12 mouse cellular contexts compared by ENCODE assay signal in the genomic region with DNA sequence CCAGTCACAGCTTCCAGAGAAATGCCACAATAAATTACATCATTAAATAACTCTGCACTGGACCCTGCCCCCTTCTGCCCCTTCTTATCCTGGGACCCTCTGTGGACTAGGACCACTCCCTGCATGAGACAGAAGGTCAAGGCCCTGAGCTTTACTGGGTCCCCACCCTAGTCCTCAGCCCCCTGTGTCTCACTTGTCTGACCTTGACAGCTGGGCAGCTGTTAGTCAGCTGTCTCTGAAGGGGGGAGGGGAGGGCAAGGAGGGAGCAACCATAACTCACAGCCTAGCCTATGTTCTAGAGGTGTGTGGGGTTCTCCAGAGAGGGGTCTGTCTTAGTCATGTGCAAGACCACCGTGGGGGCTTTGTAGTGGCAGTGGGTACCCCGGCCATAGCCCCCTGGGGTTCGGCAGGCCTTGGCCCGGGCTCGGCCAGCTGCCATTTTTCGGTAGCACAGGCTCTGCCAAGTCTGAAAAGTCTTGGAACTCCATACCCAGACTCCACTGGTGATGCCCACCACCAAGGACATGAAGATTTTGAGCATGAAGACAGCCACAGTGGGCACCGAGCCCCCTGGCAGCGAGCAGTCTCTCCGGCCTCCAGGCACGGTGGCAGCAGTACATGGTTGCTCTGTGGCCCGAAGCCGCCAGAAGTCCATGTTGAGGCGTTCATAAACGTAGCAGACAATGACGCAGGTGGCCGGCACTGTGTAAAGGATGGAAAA. TPM values are rescaled to one million over a fixed set of nuclear protein-coding genes. Genes with fewer than 3 reads are reported as not detected.
DNase-seq lines count a peak whose midpoint lies in the region; ATAC-seq lines count a peak whose summit lies in the region.
"Had no signal": no experiment of that assay in that cellular context is flagged by ENCODE, and none has a peak within 500 bp of the region (broad histone marks: within the 10 kb centered on the region; RNA-seq: fewer than 3 reads in every experiment).

No protein-coding gene starts in this region.

- 87% methylated on average over 16 of the region's 16 CpGs for WGBS in heart, embryonic 15.5 days
- 84% methylated on average over 16 of the region's 16 CpGs for WGBS in embryonic facial prominence, embryonic 13.5 days
- WGBS in hindbrain, embryonic 11.5 days: 78% methylated on average over 16 of the region's 16 CpGs
- WGBS in midbrain, embryonic 16.5 days: 75% methylated on average over 16 of the region's 16 CpGs

- H3K4me2 ChIP-seq in heart, embryonic 15.5 days: peak overlapping the region; percentile 100
- H3K4me2 ChIP-seq in embryonic facial prominence, embryonic 13.5 days: peak overlapping the region; percentile 98
- peak overlapping the region; percentile 97 for H3K4me2 ChIP-seq in hindbrain, embryonic 11.5 days (replicated peaks; ENCODE audit: low read depth, low read length)
- H3K4me2 ChIP-seq in midbrain, embryonic 16.5 days (ENCODE audit: low read length): peak overlapping the region; percentile 85

- no peak for ATAC-seq in heart, embryonic 15.5 days (replicated peaks; ENCODE audit: insufficient number of reproducible peaks, insufficient read depth, low FRiP score, low read depth)
- ATAC-seq in embryonic facial prominence, embryonic 13.5 days (ENCODE audit: insufficient number of reproducible peaks, insufficient read depth, low FRiP score, low TSS enrichment, low read depth): no peak
- ATAC-seq in hindbrain, embryonic 11.5 days (ENCODE audit: low FRiP score): no peak
- no peak for ATAC-seq in midbrain, embryonic 16.5 days
- ATAC-seq: intestine, postnatal 0 days had no signal

- H3K9me3 ChIP-seq in heart, embryonic 15.5 days (replicated peaks): no peaks in the 10 kb centered on the region
- H3K9me3 ChIP-seq in embryonic facial prominence, embryonic 13.5 days: no peaks in the 10 kb centered on the region
- H3K9me3 ChIP-seq in hindbrain, embryonic 11.5 days (ENCODE audit: control insufficient read depth, low read length): no peaks in the 10 kb centered on the region
- H3K9me3 ChIP-seq in midbrain, embryonic 16.5 days (replicated peaks; ENCODE audit: control insufficient read depth, low read length, poor library complexity, severe bottlenecking): no peaks in the 10 kb centered on the region

- H3K36me3 ChIP-seq in heart, embryonic 15.5 days: peaks cover 34% of the 10 kb centered on the region
- peaks cover 33% of the 10 kb centered on the region for H3K36me3 ChIP-seq in embryonic facial prominence, embryonic 13.5 days
- peaks cover 12% of the 10 kb centered on the region for H3K36me3 ChIP-seq in hindbrain, embryonic 11.5 days (ENCODE audit: control insufficient read depth, insufficient read depth, low read length)
- H3K36me3 ChIP-seq in midbrain, embryonic 16.5 days (ENCODE audit: control insufficient read depth, insufficient read depth, low read length): peaks cover 13% of the 10 kb centered on the region

- no peak for DNase-seq in heart, postnatal 4 days
- no peak for DNase-seq in hindbrain, embryonic 11.5 days (ENCODE audit: low spot score)
- DNase-seq in urinary bladder, postnatal 10 days (ENCODE audit: low spot score): no peak
- DNase-seq in right cerebral cortex, adult 18-20 months: no peak
- no peak for DNase-seq in spleen, adult 18-20 months
- DNase-seq: embryo, embryonic 11 days; right cerebral cortex, postnatal 25 days; thymus, postnatal 25 days had no signal

- peaks cover 45% of the 10 kb centered on the region for H3K4me1 ChIP-seq in heart, embryonic 15.5 days (replicated peaks)
- peaks cover 26% of the 10 kb centered on the region for H3K4me1 ChIP-seq in embryonic facial prominence, embryonic 13.5 days
- H3K4me1 ChIP-seq in hindbrain, embryonic 11.5 days (replicated peaks; ENCODE audit: control insufficient read depth, insufficient read depth, low read length): peaks cover 13% of the 10 kb centered on the region
- H3K4me1 ChIP-seq in midbrain, embryonic 16.5 days (ENCODE audit: control insufficient read depth, insufficient read depth, low read length): peaks cover 11% of the 10 kb centered on the region; the same call in 1 of the 2 replicates

- H3K4me3 ChIP-seq in heart, embryonic 15.5 days: no peak overlapping the region
- peak overlapping the region; percentile 67 for H3K4me3 ChIP-seq in embryonic facial prominence, embryonic 13.5 days
- peak overlapping the region; percentile 62 for H3K4me3 ChIP-seq in hindbrain, embryonic 11.5 days (ENCODE audit: low read depth, low read length)
- peak overlapping the region; percentile 62 for H3K4me3 ChIP-seq in midbrain, embryonic 16.5 days (ENCODE audit: low read depth, low read length)

- H3K27me3 ChIP-seq in heart, embryonic 15.5 days: peaks cover 17% of the 10 kb centered on the region
- peaks cover 32% of the 10 kb centered on the region for H3K27me3 ChIP-seq in embryonic facial prominence, embryonic 13.5 days
- H3K27me3 ChIP-seq in hindbrain, embryonic 11.5 days (ENCODE audit: control insufficient read depth, insufficient read depth, low read length): 0 out of 2 replicates have a peak, but pooled peaks cover 7% of the 10 kb centered on the region
- H3K27me3 ChIP-seq in midbrain, embryonic 16.5 days (ENCODE audit: control insufficient read depth, insufficient read depth, low read depth, low read length): peaks cover 8% of the 10 kb centered on the region

- H3K27ac ChIP-seq in heart, embryonic 15.5 days: no peak overlapping the region
- H3K27ac ChIP-seq in embryonic facial prominence, embryonic 13.5 days: no peak overlapping the region
- H3K27ac ChIP-seq in hindbrain, embryonic 11.5 days (ENCODE audit: low read depth, low read length): no peak overlapping the region
- H3K27ac ChIP-seq in midbrain, embryonic 16.5 days (ENCODE audit: low read length): no peak overlapping the region

- no peak overlapping the region for H3K9ac ChIP-seq in heart, embryonic 15.5 days
- H3K9ac ChIP-seq in embryonic facial prominence, embryonic 13.5 days: peak overlapping the region; percentile 75; the same call in 1 of the 2 replicates
- H3K9ac ChIP-seq in hindbrain, embryonic 11.5 days (ENCODE audit: low read depth, low read length): peak overlapping the region; percentile 15; the same call in 1 of the 2 replicates
- H3K9ac ChIP-seq in midbrain, embryonic 16.5 days (ENCODE audit: low read depth, low read length): no peak overlapping the region

RNA-seq across cellular contexts. Expression of a gene that starts 1.9 kb away (rescaled TPM):
- 5.0 and 7.4 TPM in 2 replicates for polyA plus RNA-seq in heart, embryonic 15.5 days (2015; fragmentation: Nextera tagmentation; extraction: Ambion mirVana)
- 1 to 10 TPM; 1.2 to 1.7 TPM for total RNA-seq in heart, postnatal 4 days (2021)
- polyA plus RNA-seq in embryonic facial prominence, embryonic 13.5 days (2015; fragmentation: Nextera tagmentation; extraction: Ambion mirVana): 11.9 and 18.1 TPM in 2 replicates
- polyA plus RNA-seq in hindbrain, embryonic 11.5 days (2014; fragmentation: Nextera tagmentation; extraction: Ambion mirVana): 6.6 and 7.2 TPM in 2 replicates
- 13.5 and 13.7 TPM in 2 replicates for polyA plus RNA-seq in midbrain, embryonic 16.5 days (2015; fragmentation: Nextera tagmentation; extraction: Ambion mirVana)

Comparison
In these comparisons a context has a peak if more than half of its experiments do, and no peak if none do; other contexts are left out.
1. H3K9ac ChIP-seq: peak in embryonic facial prominence, embryonic 13.5 days (single experiment) and hindbrain, embryonic 11.5 days (single experiment); none in heart, embryonic 15.5 days (single experiment) and midbrain, embryonic 16.5 days (single experiment).
2. Peak in every context shown above with its lines, with median percentiles within 50 percentile points of each other: H3K4me2 ChIP-seq.